ENCODE assay signal across 8 mouse cellular contexts in the genomic region with DNA sequence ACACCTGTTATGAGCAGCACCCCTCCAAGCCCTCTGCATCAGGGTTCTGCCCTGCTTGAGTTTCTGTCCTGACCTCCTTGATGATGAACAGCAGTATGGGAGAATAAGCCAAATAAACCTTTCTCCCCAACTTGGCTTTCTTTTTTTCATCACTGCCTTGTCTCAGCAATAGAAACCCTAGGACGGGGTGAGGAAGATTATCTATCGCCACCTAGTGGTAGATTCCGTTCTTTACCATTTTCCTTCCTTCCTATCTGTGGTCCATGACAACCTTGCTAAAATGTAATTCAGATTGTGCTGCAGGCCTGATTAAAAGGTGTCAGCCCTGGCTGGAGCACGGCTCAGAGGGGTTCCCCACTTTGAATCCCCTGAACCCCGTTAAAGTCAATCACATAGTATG. TPM values are rescaled to one million over a fixed set of nuclear protein-coding genes. Genes with fewer than 3 reads are reported as not detected.
DNase-seq lines count a peak whose midpoint lies in the region; ATAC-seq and TF ChIP-seq lines count a peak whose summit lies in the region.

No protein-coding gene starts in this region.

- WGBS in midbrain, embryonic 10.5 days = 6% methylated on average over 5 of the region's 5 CpGs
- WGBS in midbrain, embryonic 15.5 days = 4% methylated on average over 5 of the region's 5 CpGs
- WGBS in hindbrain, postnatal 0 days = 3% methylated on average over 5 of the region's 5 CpGs
- 5% methylated on average over 5 of the region's 5 CpGs for WGBS in midbrain, embryonic 11.5 days

- H3K9ac ChIP-seq in midbrain, embryonic 15.5 days = no peak overlapping the region
- no peak overlapping the region for H3K9ac ChIP-seq in hindbrain, postnatal 0 days (replicated peaks; ENCODE audit: low read length)
- no peak overlapping the region for H3K9ac ChIP-seq in midbrain, embryonic 11.5 days (ENCODE audit: low read length)

- peak; percentile 86 for TF ChIP-seq CTCF in hindbrain, postnatal 0 days (IDR thresholded peaks at IDR 0.05; ENCODE audit: low read depth)

- no peak for DNase-seq in cerebellum, adult 11-12 months
- peak; percentile 26 for DNase-seq in midbrain, embryonic 10.5 days (ENCODE audit: low spot score)
- peak; percentile 46 to 80 for DNase-seq in cerebellum, postnatal 10 days
- DNase-seq in hindbrain, postnatal 0 days (ENCODE audit: low spot score) = peak; percentile 85
- DNase-seq in midbrain, embryonic 11.5 days (ENCODE audit: low spot score, missing footprints) = peak; percentile 96
- no peak for DNase-seq in ovary, adult 18-20 months (ENCODE audit: low spot score)

- ATAC-seq in cerebellum, adult (ENCODE audit: insufficient number of reproducible peaks, low FRiP score, low TSS enrichment) = peak; percentile 53; the same call in 1 of the 2 replicates
- no peak; the same call in 1 of the 2 replicates for ATAC-seq in midbrain, embryonic 15.5 days (replicated peaks)
- ATAC-seq in hindbrain, postnatal 0 days = peak; percentile 65
- peak; percentile 59; the same call in 1 of the 2 replicates for ATAC-seq in midbrain, embryonic 11.5 days (ENCODE audit: low FRiP score)

- H3K4me3 ChIP-seq in midbrain, embryonic 10.5 days = no peak overlapping the region
- no peak overlapping the region for H3K4me3 ChIP-seq in midbrain, embryonic 15.5 days
- no peak overlapping the region for H3K4me3 ChIP-seq in hindbrain, postnatal 0 days (ENCODE audit: low read length)
- H3K4me3 ChIP-seq in midbrain, embryonic 11.5 days (ENCODE audit: low read depth, low read length) = no peak overlapping the region

- no peak overlapping the region for H3K4me2 ChIP-seq in midbrain, embryonic 15.5 days
- H3K4me2 ChIP-seq in hindbrain, postnatal 0 days (ENCODE audit: low read depth, low read length) = no peak overlapping the region
- no peak overlapping the region for H3K4me2 ChIP-seq in midbrain, embryonic 11.5 days

- H3K27ac ChIP-seq in midbrain, embryonic 10.5 days (replicated peaks) = no peak overlapping the region
- no peak overlapping the region; the same call in 1 of the 2 replicates for H3K27ac ChIP-seq in midbrain, embryonic 15.5 days
- H3K27ac ChIP-seq in hindbrain, postnatal 0 days = no peak overlapping the region
- no peak overlapping the region for H3K27ac ChIP-seq in midbrain, embryonic 11.5 days (ENCODE audit: low read depth, low read length)

- peaks cover 12% of the 10 kb centered on the region for H3K4me1 ChIP-seq in midbrain, embryonic 10.5 days
- H3K4me1 ChIP-seq in midbrain, embryonic 15.5 days = peaks cover 14% of the 10 kb centered on the region
- peaks cover 6% of the 10 kb centered on the region; the same call in 1 of the 2 replicates for H3K4me1 ChIP-seq in hindbrain, postnatal 0 days (ENCODE audit: insufficient read depth, low read length)
- H3K4me1 ChIP-seq in midbrain, embryonic 11.5 days (ENCODE audit: control insufficient read depth, insufficient read depth, low read length) = peaks cover 8% of the 10 kb centered on the region; the same call in 1 of the 2 replicates

- no peaks in the 10 kb centered on the region for H3K27me3 ChIP-seq in midbrain, embryonic 10.5 days (ENCODE audit: low read depth, poor library complexity, severe bottlenecking)
- H3K27me3 ChIP-seq in midbrain, embryonic 15.5 days (replicated peaks) = no peaks in the 10 kb centered on the region
- no peaks in the 10 kb centered on the region for H3K27me3 ChIP-seq in hindbrain, postnatal 0 days (ENCODE audit: insufficient read depth, low read length)
- no peaks in the 10 kb centered on the region for H3K27me3 ChIP-seq in midbrain, embryonic 11.5 days (ENCODE audit: control insufficient read depth, insufficient read depth, low read length)

- no peaks in the 10 kb centered on the region for H3K9me3 ChIP-seq in midbrain, embryonic 10.5 days (replicated peaks)
- H3K9me3 ChIP-seq in midbrain, embryonic 15.5 days = no peaks in the 10 kb centered on the region
- H3K9me3 ChIP-seq in hindbrain, postnatal 0 days (ENCODE audit: low read length) = no peaks in the 10 kb centered on the region
- H3K9me3 ChIP-seq in midbrain, embryonic 11.5 days (ENCODE audit: control insufficient read depth, low read length) = no peaks in the 10 kb centered on the region

- H3K36me3 ChIP-seq in midbrain, embryonic 10.5 days = no peaks in the 10 kb centered on the region
- H3K36me3 ChIP-seq in midbrain, embryonic 15.5 days (replicated peaks) = no peaks in the 10 kb centered on the region
- H3K36me3 ChIP-seq in hindbrain, postnatal 0 days (ENCODE audit: insufficient read depth, low read length) = no peaks in the 10 kb centered on the region
- H3K36me3 ChIP-seq in midbrain, embryonic 11.5 days (ENCODE audit: control insufficient read depth, insufficient read depth, low read length) = no peaks in the 10 kb centered on the region

RNA-seq across cellular contexts. Expression of a gene that starts 16.9 kb away (rescaled TPM):
- 0.11 and 0.16 TPM in 2 replicates for polyA plus RNA-seq in midbrain, embryonic 10.5 days (2016; fragmentation: Nextera tagmentation; extraction: Ambion mirVana)
- polyA plus RNA-seq in midbrain, embryonic 15.5 days (2015; fragmentation: Nextera tagmentation; extraction: Ambion mirVana) = 1.8 and 2.2 TPM in 2 replicates
- total RNA-seq in hindbrain, postnatal 0 days (2014; rRNA removed) = 1.3 and 2.2 TPM in 2 replicates
- polyA plus RNA-seq in hindbrain, postnatal 0 days (2015; fragmentation: Nextera tagmentation; extraction: Ambion mirVana) = 1.4 and 1.8 TPM in 2 replicates
- 0.16 TPM in 1 of 2 replicates, not detected in the other for polyA plus RNA-seq in midbrain, embryonic 11.5 days (2014; fragmentation: Nextera tagmentation; extraction: Ambion mirVana)

RNA-seq across cellular contexts. Expression of a gene that starts 37.6 kb away (rescaled TPM):
- 8.8 and 11.5 TPM in 2 replicates for polyA plus RNA-seq in midbrain, embryonic 10.5 days (2016; fragmentation: Nextera tagmentation; extraction: Ambion mirVana)
- polyA plus RNA-seq in midbrain, embryonic 15.5 days (2015; fragmentation: Nextera tagmentation; extraction: Ambion mirVana) = 15.8 and 16.3 TPM in 2 replicates
- total RNA-seq in hindbrain, postnatal 0 days (2014; rRNA removed) = 40.4 and 40.9 TPM in 2 replicates
- 8.1 and 9.0 TPM in 2 replicates for polyA plus RNA-seq in hindbrain, postnatal 0 days (2015; fragmentation: Nextera tagmentation; extraction: Ambion mirVana)
- 11.6 and 11.8 TPM in 2 replicates for polyA plus RNA-seq in midbrain, embryonic 11.5 days (2014; fragmentation: Nextera tagmentation; extraction: Ambion mirVana)

RNA-seq across cellular contexts. Expression of a gene that starts 38.0 kb away (rescaled TPM):
- polyA plus RNA-seq in midbrain, embryonic 10.5 days (2016; fragmentation: Nextera tagmentation; extraction: Ambion mirVana) = 38.1 and 42.0 TPM in 2 replicates
- polyA plus RNA-seq in midbrain, embryonic 15.5 days (2015; fragmentation: Nextera tagmentation; extraction: Ambion mirVana) = 33.5 and 33.9 TPM in 2 replicates
- 11.0 and 12.1 TPM in 2 replicates for total RNA-seq in hindbrain, postnatal 0 days (2014; rRNA removed)
- polyA plus RNA-seq in hindbrain, postnatal 0 days (2015; fragmentation: Nextera tagmentation; extraction: Ambion mirVana) = 19.8 and 21.7 TPM in 2 replicates
- polyA plus RNA-seq in midbrain, embryonic 11.5 days (2014; fragmentation: Nextera tagmentation; extraction: Ambion mirVana) = 38.6 and 40.5 TPM in 2 replicates

Comparison
In these comparisons a context has a peak if more than half of its experiments do, and no peak if none do; other contexts are left out.
1. DNase-seq: peak in midbrain, embryonic 10.5 days (single experiment), cerebellum, postnatal 10 days (2 of 2), hindbrain, postnatal 0 days (single experiment) and midbrain, embryonic 11.5 days (single experiment); none in cerebellum, adult 11-12 months (single experiment) and ovary, adult 18-20 months (single experiment).